Mouse (Mus musculus): ENCODE results near the gene Melk. TPM values are rescaled to one million over a fixed set of nuclear protein-coding genes. Genes with fewer than 3 reads are reported as not detected.

Melk gene
- polyA plus RNA-seq (2017; shearing (Covaris generic)): 7.3 TPM

GRCm38 (mm10) chr4:44300781-44301750 lies at the start of gene Melk:
Melk (plus strand) TSS chr4:44300876.

Other genes starting within 250 kb of the Melk start
- gene Gne, start 216.7 kb upstream of the Melk start, polyA plus RNA-seq (2017; shearing (Covaris generic)): 48.6 TPM
- 44.9 TPM for gene Rnf38, start 67.1 kb upstream of the Melk start, polyA plus RNA-seq (2017; shearing (Covaris generic))